Mouse (Mus musculus): Measurements from ENCODE around the gene Slc8a3. TPM values are rescaled to one million over a fixed set of nuclear protein-coding genes. Genes with fewer than 3 reads are reported as not detected.

Slc8a3 gene
- polyA plus RNA-seq, 1 experiment, result 0.01 TPM

DNA sequence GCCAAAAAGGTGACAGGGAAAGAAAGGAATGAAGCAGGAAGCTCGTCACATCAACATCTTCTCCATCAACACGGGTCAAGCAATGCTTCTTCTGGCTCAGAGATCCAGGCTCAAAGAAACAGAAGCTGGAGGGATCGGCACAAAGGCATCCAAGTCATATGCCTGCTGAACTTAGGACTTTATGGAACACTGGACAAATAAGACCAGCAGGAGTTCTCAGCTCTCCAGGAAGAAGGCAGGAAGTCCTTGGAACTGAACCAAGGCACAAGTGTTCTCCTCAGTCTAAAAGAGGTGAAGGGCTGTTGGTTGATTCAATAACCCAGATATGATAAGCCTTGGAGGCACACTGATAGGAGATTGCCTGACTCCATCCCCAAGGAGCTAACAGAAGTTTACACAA lies 8.0 kb downstream of the Slc8a3 start:
- peaks cover 2% of the 10 kb centered on the region for H3K27me3 ChIP-seq (ENCODE audit: control insufficient read depth, insufficient read depth, insufficient read length)
- no peaks in the 10 kb centered on the region for H3K79me3 ChIP-seq (ENCODE audit: low read depth)
- no peaks in the 10 kb centered on the region for H3K36me3 ChIP-seq (ENCODE audit: control insufficient read depth, insufficient read depth)
- H3K79me2 ChIP-seq (ENCODE audit: control insufficient read depth, insufficient read depth), result no peaks in the 10 kb centered on the region
- H3ac ChIP-seq (ENCODE audit: control insufficient read depth, insufficient read length, low read depth), result no peak overlapping the region
- no peak for TF ChIP-seq MAX (IDR thresholded peaks at IDR 0.05)
- TF ChIP-seq FOSL1 (IDR thresholded peaks at IDR 0.05; ENCODE audit: insufficient read depth, low read length, poor library complexity, severe bottlenecking), result no peak
- no peak for TF ChIP-seq MYOD1 (IDR thresholded peaks at IDR 0.05; ENCODE audit: control insufficient read depth, insufficient read length, low read depth)
- TF ChIP-seq CEBPB (IDR thresholded peaks at IDR 0.05; ENCODE audit: low read depth), result no peak
- no peak overlapping the region for H3K4me3 ChIP-seq (ENCODE audit: insufficient read depth, poor library complexity, severe bottlenecking)

DNA sequence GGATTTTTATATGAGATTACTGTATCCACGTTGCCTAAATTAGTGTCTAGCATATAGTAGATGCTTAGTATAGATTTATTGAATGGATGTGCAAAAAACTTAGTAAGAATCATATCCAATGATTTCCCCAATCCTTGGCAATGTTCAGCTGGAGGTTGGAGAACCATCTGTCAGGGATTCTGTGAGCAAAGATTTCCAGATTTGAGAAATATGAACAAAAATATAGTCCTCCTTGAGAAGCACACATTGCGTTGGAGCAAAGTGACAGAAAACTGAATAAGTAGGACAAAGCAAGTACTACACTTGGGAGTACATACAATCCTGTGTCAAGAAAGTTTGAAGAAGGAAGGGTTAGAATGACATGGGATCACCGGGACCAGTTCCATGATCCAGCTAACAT lies 8.9 kb downstream of the Slc8a3 start:
- H3K79me2 ChIP-seq (ENCODE audit: control insufficient read depth, insufficient read depth), result no peaks in the 10 kb centered on the region
- H3K4me3 ChIP-seq (ENCODE audit: insufficient read depth, poor library complexity, severe bottlenecking), result no peak overlapping the region
- no peaks in the 10 kb centered on the region for H3K36me3 ChIP-seq (ENCODE audit: control insufficient read depth, insufficient read depth)
- no peaks in the 10 kb centered on the region for H3K79me3 ChIP-seq (ENCODE audit: low read depth)
- TF ChIP-seq MYOG (IDR thresholded peaks at IDR 0.05; ENCODE audit: control insufficient read depth, extremely low read depth, insufficient read length) (no peak), MAX (IDR thresholded peaks at IDR 0.05) (no peak)
- peaks cover 4% of the 10 kb centered on the region for H3K27me3 ChIP-seq (ENCODE audit: control insufficient read depth, insufficient read depth, insufficient read length)
- no peak overlapping the region for H3ac ChIP-seq (ENCODE audit: control insufficient read depth, insufficient read length, low read depth)

DNA sequence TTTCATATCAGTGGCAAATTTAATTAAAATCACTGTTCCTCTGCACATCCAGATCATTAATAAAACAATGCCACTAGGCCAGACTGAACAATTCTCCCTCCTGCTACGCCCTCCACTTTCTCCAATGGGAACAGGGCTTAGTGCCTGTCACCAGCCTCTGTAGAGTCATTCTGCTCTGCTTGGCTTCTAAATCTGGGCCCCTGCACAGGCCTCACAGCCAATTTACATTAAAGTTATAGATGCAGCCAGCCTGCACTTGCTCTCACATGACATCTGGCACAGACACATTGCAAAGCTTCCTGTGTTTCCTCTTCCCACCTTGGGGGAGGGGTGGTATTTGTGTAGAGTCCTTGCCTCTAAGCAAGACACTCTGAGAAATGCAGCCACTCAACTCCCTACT lies 12.0 kb downstream of the Slc8a3 start:
- peaks cover 4% of the 10 kb centered on the region for H3K27me3 ChIP-seq (ENCODE audit: control insufficient read depth, insufficient read depth, insufficient read length)
- H3K4me3 ChIP-seq (ENCODE audit: insufficient read depth, poor library complexity, severe bottlenecking), result no peak overlapping the region
- no peak overlapping the region for H3ac ChIP-seq (ENCODE audit: control insufficient read depth, insufficient read length, low read depth)
- TF ChIP-seq FOSL1 (IDR thresholded peaks at IDR 0.05; ENCODE audit: insufficient read depth, low read length, poor library complexity, severe bottlenecking) (no peak), USF1 (IDR thresholded peaks at IDR 0.05; ENCODE audit: low read depth) (no peak), MAX (IDR thresholded peaks at IDR 0.05) (no peak), MYOD1 (IDR thresholded peaks at IDR 0.05; ENCODE audit: control insufficient read depth, insufficient read length, low read depth) (no peak), CTCF (IDR thresholded peaks at IDR 0.05; ENCODE audit: control insufficient read depth, insufficient read depth, insufficient read length) (no peak), MYOG (IDR thresholded peaks at IDR 0.05; ENCODE audit: control insufficient read depth, extremely low read depth, insufficient read length) (no peak), CEBPB (IDR thresholded peaks at IDR 0.05; ENCODE audit: low read depth) (no peak)
- no peaks in the 10 kb centered on the region for H3K79me3 ChIP-seq (ENCODE audit: low read depth)
- no peaks in the 10 kb centered on the region for H3K36me3 ChIP-seq (ENCODE audit: control insufficient read depth, insufficient read depth)
- H3K79me2 ChIP-seq (ENCODE audit: control insufficient read depth, insufficient read depth), result no peaks in the 10 kb centered on the region

DNA sequence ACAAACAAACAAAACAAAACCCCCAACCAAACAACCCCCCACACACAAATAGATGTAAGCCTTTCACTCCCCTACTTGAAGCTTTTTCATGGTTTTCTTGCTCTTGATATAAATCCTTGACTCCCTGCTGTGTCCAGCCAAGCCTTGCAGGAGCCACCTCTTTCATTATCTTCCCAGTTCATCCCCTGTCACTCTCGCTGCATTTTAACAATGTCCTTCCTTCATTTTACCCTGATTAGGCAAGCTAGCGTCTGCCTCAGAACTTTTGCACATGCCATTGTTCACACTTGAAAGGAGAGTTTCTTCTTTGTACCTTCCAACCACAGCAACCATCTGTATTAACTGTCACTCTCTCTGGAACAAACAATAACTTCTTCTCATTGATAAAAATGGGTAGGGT lies 15.2 kb downstream of the Slc8a3 start:
- H3K4me3 ChIP-seq (ENCODE audit: insufficient read depth, poor library complexity, severe bottlenecking), result no peak overlapping the region
- H3K79me3 ChIP-seq (ENCODE audit: low read depth), result no peaks in the 10 kb centered on the region
- H3K36me3 ChIP-seq (ENCODE audit: control insufficient read depth, insufficient read depth), result no peaks in the 10 kb centered on the region
- peaks cover 10% of the 10 kb centered on the region for H3K27me3 ChIP-seq (ENCODE audit: control insufficient read depth, insufficient read depth, insufficient read length)
- no peak overlapping the region for H3ac ChIP-seq (ENCODE audit: control insufficient read depth, insufficient read length, low read depth)
- TF ChIP-seq FOSL1 (IDR thresholded peaks at IDR 0.05; ENCODE audit: insufficient read depth, low read length, poor library complexity, severe bottlenecking) (no peak), CEBPB (IDR thresholded peaks at IDR 0.05; ENCODE audit: low read depth) (no peak), MYOG (IDR thresholded peaks at IDR 0.05; ENCODE audit: control insufficient read depth, extremely low read depth, insufficient read length) (no peak), CTCF (IDR thresholded peaks at IDR 0.05; ENCODE audit: control insufficient read depth, insufficient read depth, insufficient read length) (no peak), MYOD1 (IDR thresholded peaks at IDR 0.05; ENCODE audit: control insufficient read depth, insufficient read length, low read depth) (no peak)
- no peaks in the 10 kb centered on the region for H3K79me2 ChIP-seq (ENCODE audit: control insufficient read depth, insufficient read depth)

DNA sequence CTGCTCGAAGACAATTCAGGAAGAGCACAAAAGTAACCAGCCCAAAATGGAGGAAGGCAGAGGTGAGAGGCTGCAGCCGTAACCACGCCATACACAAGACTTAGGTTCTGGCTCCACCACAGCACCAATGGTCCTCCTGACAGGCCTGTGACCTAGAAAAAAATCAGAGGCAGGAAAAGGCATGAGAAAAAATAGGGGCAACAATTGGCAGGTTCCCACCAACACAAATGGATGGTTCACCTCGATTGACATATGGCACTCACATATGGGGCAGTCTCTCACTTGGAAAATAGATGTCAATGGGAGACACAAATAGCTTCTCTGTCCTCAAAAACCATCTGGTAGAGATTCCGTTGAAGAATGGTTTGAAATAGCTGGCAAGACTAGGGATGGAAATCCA lies 17.0 kb downstream of the Slc8a3 start:
- Histone ChIP-seq H3K79me2 (ENCODE audit: control insufficient read depth, insufficient read depth) (no peaks in the 10 kb centered on the region), H3K79me3 (ENCODE audit: low read depth) (no peaks in the 10 kb centered on the region)
- TF ChIP-seq USF1 (IDR thresholded peaks at IDR 0.05; ENCODE audit: low read depth) (no peak), MYOD1 (IDR thresholded peaks at IDR 0.05; ENCODE audit: control insufficient read depth, insufficient read length, low read depth) (no peak), FOSL1 (IDR thresholded peaks at IDR 0.05; ENCODE audit: insufficient read depth, low read length, poor library complexity, severe bottlenecking) (no peak), CEBPB (IDR thresholded peaks at IDR 0.05; ENCODE audit: low read depth) (no peak), MYOG (IDR thresholded peaks at IDR 0.05; ENCODE audit: control insufficient read depth, extremely low read depth, insufficient read length) (no peak)

DNA sequence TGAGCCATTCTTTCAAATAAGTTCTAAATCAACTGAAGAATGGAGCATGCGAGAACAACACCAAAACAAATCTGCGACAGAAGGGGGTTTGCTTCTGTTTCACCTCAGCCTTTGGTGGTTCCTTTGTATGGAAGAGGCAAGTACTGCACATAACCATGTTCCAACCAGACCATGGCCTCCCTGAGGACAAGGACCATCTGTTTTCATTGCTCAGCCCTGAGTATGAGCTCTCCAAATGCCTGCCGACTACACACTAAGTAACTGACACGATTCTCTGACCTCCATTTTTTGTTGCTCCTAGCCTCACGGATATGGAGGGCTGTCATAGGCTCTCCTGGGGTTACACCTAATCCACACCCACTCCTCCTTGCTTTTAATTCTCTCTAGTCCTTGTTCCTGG lies 29.4 kb downstream of the Slc8a3 start:
- H3K36me3 ChIP-seq (ENCODE audit: control insufficient read depth, insufficient read depth), result no peaks in the 10 kb centered on the region
- no peak overlapping the region for H3ac ChIP-seq (ENCODE audit: control insufficient read depth, insufficient read length, low read depth)
- no peak for TF ChIP-seq MYOG (IDR thresholded peaks at IDR 0.05; ENCODE audit: control insufficient read depth, extremely low read depth, insufficient read length)
- TF ChIP-seq CTCF (IDR thresholded peaks at IDR 0.05; ENCODE audit: control insufficient read depth, insufficient read depth, insufficient read length), result no peak
- no peak for TF ChIP-seq MYOD1 (IDR thresholded peaks at IDR 0.05; ENCODE audit: control insufficient read depth, insufficient read length, low read depth)
- H3K4me3 ChIP-seq (ENCODE audit: insufficient read depth, poor library complexity, severe bottlenecking), result no peak overlapping the region
- H3K79me3 ChIP-seq (ENCODE audit: low read depth), result no peaks in the 10 kb centered on the region
- H3K27me3 ChIP-seq (ENCODE audit: control insufficient read depth, insufficient read depth, insufficient read length), result peaks cover 6% of the 10 kb centered on the region
- no peaks in the 10 kb centered on the region for H3K79me2 ChIP-seq (ENCODE audit: control insufficient read depth, insufficient read depth)

More for the DNA sequence above, 17.0 kb downstream of the Slc8a3 start:
- Histone ChIP-seq H3ac (ENCODE audit: control insufficient read depth, insufficient read length, low read depth) (no peak overlapping the region), H3K36me3 (ENCODE audit: control insufficient read depth, insufficient read depth) (no peaks in the 10 kb centered on the region), H3K4me3 (ENCODE audit: insufficient read depth, poor library complexity, severe bottlenecking) (no peak overlapping the region), H3K27me3 (ENCODE audit: control insufficient read depth, insufficient read depth, insufficient read length) (peaks cover 10% of the 10 kb centered on the region)

Measured in C2C12 (cell line).